Mouse (Mus musculus) forebrain, postnatal 0 days (tissue): ENCODE measurements around the gene Acap1. TPM values are rescaled to one million over a fixed set of nuclear protein-coding genes. Genes with fewer than 3 reads are reported as not detected.

Experiments used
- ATAC-seq: fragments of 200-750 bp; cut with Nextera tagmentation; 2 replicates; pipeline ENCODE4 v1.8.0; 2017; ENCODE audit warnings: mild to moderate bottlenecking, moderate library complexity
- DNase-seq: peaks from one replicate; pipeline ENCODE4 v3.0.0-alpha.2; 2015
- H3K27ac ChIP-seq: fragments of 300-500 bp; sonication (generic); 2 replicates; pipeline ENCODE4 v1.5.1; 2014; ENCODE audit warnings: low read depth, mild to moderate bottlenecking, antibody characterized with exemption, low read length, moderate library complexity, mixed read lengths
- H3K27me3 ChIP-seq: fragments of 300-500 bp; sonication (generic); 2 replicates; pipeline ENCODE4 v1.6.1; 2014; ENCODE audit warnings: mild to moderate bottlenecking, low read length, mixed read lengths; ENCODE audit not compliant: insufficient read depth
- H3K36me3 ChIP-seq: fragments of 300-500 bp; sonication (generic); 2 replicates; pipeline ENCODE4 v1.6.1; 2014; ENCODE audit warnings: mild to moderate bottlenecking, moderate library complexity; ENCODE audit not compliant: insufficient read depth
- H3K4me1 ChIP-seq: fragments of 300-500 bp; sonication (generic); 2 replicates; pipeline ENCODE4 v1.6.1; 2014; ENCODE audit warnings: antibody characterized with exemption; ENCODE audit not compliant: insufficient read depth
- H3K4me2 ChIP-seq: fragments of 300-500 bp; sonication (generic); 2 replicates; pipeline ENCODE4 v1.6.1; 2014; ENCODE audit warnings: low read depth, mild to moderate bottlenecking, moderate library complexity
- H3K4me3 ChIP-seq: fragments of 300-500 bp; sonication (generic); 2 replicates; pipeline ENCODE4 v1.5.1; 2014; ENCODE audit warnings: low read depth, low read length, mixed read lengths
- H3K9ac ChIP-seq: fragments of 300-500 bp; sonication (generic); 2 replicates; pipeline ENCODE4 v1.6.1; 2014; ENCODE audit warnings: mild to moderate bottlenecking
- H3K9me3 ChIP-seq: fragments of 300-500 bp; sonication (generic); 2 replicates; pipeline ENCODE4 v1.6.1; 2016; ENCODE audit warnings: low read length
- CTCF ChIP-seq: sonication (generic); IDR thresholded peaks from 2 replicates; pipeline ENCODE4 v1.5.1; 2016; ENCODE audit warnings: antibody characterized with exemption, control low read depth, low read depth
- WGBS: fragments of 180-500 bp; shearing (Covaris S2); extraction: QIAGEN DNeasy Blood & Tissue Kit; methylation state at CpG from one replicate; pipeline ENCODE4 v1.1.7; 2014; 5-methylcytosine and 5-hydroxymethylcytosine counted together
- polyA plus RNA-seq: library from polyadenylated mRNA; unstranded; fragments of >200 nt; fragmentation: Nextera tagmentation; extraction: Ambion mirVana; gene quantifications from 2 replicates; pipeline ENCODE4 v1.2.1, GENCODE M21; 2015
- total RNA-seq: library from RNA; depleted of rRNA; stranded (reverse); fragments of >200 nt; gene quantifications from 2 replicates; pipeline ENCODE4 v1.2.3, GENCODE M21; 2014

Acap1 gene
- total and polyA plus RNA-seq, 2 experiments from 2014 or later = 0.48 to 0.90 TPM

DNA sequence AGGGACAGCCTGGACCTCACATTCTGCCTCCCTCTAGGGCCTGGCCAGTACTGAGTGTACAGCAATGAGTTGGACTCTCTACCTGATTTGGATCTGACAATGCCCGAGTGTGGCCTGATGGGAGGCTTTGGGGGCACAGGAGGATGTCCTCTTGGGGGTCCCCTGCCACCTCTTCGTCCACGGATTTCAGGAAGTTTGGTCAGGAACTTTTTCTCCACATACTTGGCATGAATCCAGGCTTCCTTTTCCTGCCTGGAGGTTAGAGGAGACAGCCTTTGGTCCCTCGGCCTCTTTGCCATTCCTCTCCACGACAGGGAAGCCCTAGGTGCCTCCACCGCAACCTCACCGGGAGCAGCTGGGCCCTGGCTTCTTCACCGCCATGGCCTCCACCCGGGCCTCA lies 11.1 kb downstream of the Acap1 start:
- DNase-seq = no peak
- Histone ChIP-seq H3K4me3 (no peak overlapping the region), H3K4me1 (peaks cover 9% of the 10 kb centered on the region; the same call in 1 of the 2 replicates), H3K9ac (no peak overlapping the region), H3K9me3 (no peaks in the 10 kb centered on the region), H3K27ac (no peak overlapping the region), H3K4me2 (no peak overlapping the region), H3K36me3 (no peaks in the 10 kb centered on the region), H3K27me3 (no peaks in the 10 kb centered on the region; the same call in 1 of the 2 replicates)
- 83% methylated on average over 9 of the region's 9 CpGs for WGBS
- TF ChIP-seq CTCF = no peak
- no peak for ATAC-seq

DNA sequence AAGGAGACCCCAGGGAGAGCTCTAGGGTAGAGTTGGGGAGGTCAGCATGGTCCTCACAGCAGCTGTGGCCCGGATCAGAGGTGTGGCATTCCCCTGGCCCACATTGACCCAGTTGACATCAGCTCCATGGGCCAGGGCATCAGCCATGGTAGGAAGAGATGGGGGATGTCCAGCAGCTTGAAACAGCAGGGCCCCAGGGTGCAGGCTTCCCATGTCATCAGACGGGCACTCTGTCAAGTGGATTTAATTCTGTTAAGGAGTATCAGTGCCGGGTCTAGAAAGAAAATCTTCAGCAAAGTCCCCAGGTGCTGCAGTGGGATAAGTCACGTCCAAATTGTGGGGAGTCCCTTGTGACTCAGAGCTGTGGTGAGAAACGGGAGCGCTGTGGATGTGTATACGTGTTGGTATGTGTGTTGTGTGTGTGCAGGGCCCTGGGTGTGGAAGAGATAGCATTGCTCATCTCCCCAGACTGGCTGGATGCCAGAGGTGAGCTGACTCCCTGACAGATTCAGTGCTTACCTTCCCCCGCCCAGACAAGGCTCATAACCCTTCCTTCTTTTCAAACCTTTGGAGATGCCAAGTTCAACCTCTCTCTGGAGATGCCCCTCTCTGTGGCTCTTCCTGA lies 11.7 kb downstream of the Acap1 start:
- ATAC-seq = no peak
- TF ChIP-seq CTCF = no peak
- no peak for DNase-seq

DNA sequence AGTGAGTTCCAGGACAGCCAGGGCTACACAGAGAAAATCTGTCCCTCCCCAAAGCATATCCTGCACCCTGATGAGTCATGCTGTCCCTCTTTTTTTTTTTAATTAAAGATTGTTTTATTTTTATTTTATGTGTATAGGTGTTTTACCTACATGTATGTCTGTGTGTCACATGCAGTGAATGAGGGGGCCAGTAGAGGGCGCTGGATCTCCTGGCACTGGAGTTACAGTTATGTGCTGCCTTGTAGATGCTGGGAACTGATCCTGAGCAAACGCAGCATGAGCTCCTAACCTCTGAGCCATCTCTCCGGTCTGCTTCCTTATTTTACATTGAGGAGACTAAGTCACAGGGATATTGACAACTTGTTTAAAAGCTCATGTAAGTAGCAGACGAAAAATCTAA lies 12.3 kb downstream of the Acap1 start:
- Histone ChIP-seq H3K27ac (no peak overlapping the region), H3K9ac (no peak overlapping the region), H3K4me1 (peaks cover 9% of the 10 kb centered on the region; the same call in 1 of the 2 replicates), H3K4me2 (no peak overlapping the region), H3K4me3 (no peak overlapping the region), H3K9me3 (no peaks in the 10 kb centered on the region), H3K27me3 (no peaks in the 10 kb centered on the region; the same call in 1 of the 2 replicates), H3K36me3 (no peaks in the 10 kb centered on the region)
- WGBS = 68% methylated on average over 4 of the region's 4 CpGs
- ATAC-seq (no peak), DNase-seq (no peak)
- peak; percentile 47 for TF ChIP-seq CTCF

More for the DNA sequence above, 11.7 kb downstream of the Acap1 start:
- no peaks in the 10 kb centered on the region for H3K9me3 ChIP-seq
- H3K9ac ChIP-seq = no peak overlapping the region
- 88% methylated on average over 8 of the region's 8 CpGs for WGBS
- no peak overlapping the region for H3K4me3 ChIP-seq
- peaks cover 9% of the 10 kb centered on the region; the same call in 1 of the 2 replicates for H3K4me1 ChIP-seq
- H3K27me3 ChIP-seq = no peaks in the 10 kb centered on the region; the same call in 1 of the 2 replicates
- no peak overlapping the region for H3K4me2 ChIP-seq
- no peaks in the 10 kb centered on the region for H3K36me3 ChIP-seq
- no peak overlapping the region for H3K27ac ChIP-seq

DNA sequence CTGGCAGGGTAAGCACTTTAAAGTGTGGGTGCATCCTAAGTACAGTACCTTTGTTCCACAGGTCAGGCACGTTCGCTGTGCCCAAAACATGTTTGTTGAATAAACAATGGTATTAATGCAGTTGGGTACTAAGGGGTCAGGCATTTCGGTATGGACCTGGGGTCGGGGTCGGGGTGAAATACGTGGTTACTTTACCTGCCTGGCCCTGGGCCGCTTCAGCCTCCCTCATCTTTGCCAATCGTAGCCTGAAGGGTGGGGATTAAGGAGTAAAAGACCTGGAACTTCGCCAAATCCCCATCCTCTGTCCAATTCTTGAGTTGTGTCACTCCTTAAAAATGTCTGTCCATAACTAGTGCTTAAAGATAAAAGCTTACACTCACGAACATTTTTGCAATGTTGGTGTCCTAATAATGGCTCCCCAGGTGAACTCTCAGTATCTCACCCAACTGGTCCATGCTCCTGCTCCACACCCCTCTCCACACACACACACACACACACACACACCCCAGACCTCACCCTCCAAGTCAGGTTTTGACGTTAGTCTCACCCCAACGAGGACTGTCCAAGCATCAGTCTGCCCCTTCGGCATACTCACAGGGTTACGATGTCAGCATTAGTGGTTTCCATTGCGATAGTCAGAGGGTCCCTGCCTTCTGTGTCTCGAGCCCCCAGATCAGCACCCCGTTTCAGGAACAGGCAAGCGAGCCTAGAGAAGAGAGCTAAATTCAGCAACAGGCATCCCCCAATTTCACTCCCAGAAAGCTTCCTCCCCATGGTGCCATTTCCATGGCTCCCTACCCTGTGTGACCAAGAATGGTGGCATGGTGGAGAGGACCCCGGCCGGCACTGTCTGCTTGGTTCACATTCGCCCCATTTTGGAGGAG lies 13.3 kb downstream of the Acap1 start:
- H3K4me3 ChIP-seq = peak overlapping the region; percentile 37; the same call in 1 of the 2 replicates
- H3K27ac ChIP-seq = no peak overlapping the region
- no peaks in the 10 kb centered on the region for H3K9me3 ChIP-seq
- WGBS = 60% methylated on average over 21 of the region's 21 CpGs
- no peak for DNase-seq
- H3K4me2 ChIP-seq = peak overlapping the region; percentile 65
- no peak for TF ChIP-seq CTCF
- H3K9ac ChIP-seq = no peak overlapping the region
- no peaks in the 10 kb centered on the region; the same call in 1 of the 2 replicates for H3K27me3 ChIP-seq
- no peak for ATAC-seq
- H3K36me3 ChIP-seq = no peaks in the 10 kb centered on the region
- H3K4me1 ChIP-seq = peaks cover 9% of the 10 kb centered on the region; the same call in 1 of the 2 replicates

DNA sequence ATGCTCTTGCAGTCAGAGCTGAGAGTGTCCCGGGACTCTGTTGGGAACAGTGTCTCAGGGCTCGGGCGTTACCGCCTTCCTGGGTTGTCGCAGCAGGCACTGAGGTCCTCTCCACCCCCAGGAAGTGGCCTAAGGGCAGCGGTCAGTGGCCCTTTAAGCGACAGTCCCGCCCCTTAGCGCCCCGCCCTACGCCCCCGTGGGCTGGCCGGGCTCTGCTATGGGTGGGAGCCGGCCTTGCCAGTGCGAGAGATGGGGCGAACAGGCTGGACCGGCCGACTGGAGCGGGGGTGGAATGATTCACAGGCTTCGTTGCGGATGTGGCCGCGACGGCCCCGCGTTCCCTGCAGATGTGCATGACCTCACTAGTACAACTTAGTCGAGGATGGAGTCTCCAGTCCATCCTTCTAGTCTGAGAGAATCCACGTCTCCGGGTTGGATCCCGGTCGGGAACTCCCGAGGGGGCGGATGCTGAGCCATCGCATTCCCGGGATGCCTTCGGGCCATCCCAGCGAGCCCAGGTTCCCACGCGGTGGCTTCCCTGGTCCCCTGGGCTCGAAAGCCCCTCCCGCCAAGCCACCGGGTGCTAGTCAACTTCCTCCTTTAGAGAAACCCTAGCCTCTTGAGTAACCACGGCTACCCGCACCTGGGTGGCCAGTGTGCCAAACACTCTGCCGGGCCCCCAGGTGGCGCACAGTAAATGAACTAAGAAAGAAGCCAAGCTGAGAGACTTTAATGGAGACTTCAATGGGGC lies 14.3 kb downstream of the Acap1 start, which contains the start of gene Kctd11:
TSS of gene Kctd11 (minus strand) at position 554 of the 751 bp plus-strand sequence.
- Histone ChIP-seq H3K27me3 (no peaks in the 10 kb centered on the region; the same call in 1 of the 2 replicates), H3K9me3 (no peaks in the 10 kb centered on the region), H3K27ac (peak within 1 kb of the TSS; percentile 40; the same call in 1 of the 2 replicates), H3K36me3 (no peaks in the 10 kb centered on the region), H3K4me1 (peaks cover 9% of the 10 kb centered on the region; the same call in 1 of the 2 replicates), H3K4me3 (peak within 1 kb of the TSS; percentile 37), H3K4me2 (peak within 1 kb of the TSS; percentile 65), H3K9ac (peak within 1 kb of the TSS; percentile 40)
- DNase-seq (peak; percentile 60), ATAC-seq (peak; percentile 74)
- TF ChIP-seq CTCF = peak; percentile 27
- 3% methylated on average over 46 of the region's 46 CpGs for WGBS

DNA sequence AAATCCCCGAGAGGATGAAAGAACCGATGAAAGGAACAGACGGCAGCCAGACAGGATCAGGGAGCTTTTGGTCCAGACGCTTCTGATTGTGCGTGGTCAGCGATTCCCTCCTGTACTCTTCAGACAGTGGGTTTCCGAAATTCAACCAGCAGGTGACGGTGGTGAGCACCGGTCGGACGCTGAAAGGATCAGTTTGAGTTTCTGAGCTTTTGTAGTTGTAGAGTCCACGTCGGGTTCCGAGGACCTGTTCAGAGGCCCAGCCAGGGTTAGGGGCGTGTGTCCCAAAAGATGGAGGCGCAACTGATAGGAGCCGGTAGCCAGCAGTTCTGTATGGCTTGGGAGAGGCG lies 14.9 kb downstream of the Acap1 start:
- Histone ChIP-seq H3K9ac (peak overlapping the region; percentile 40; the same call in 1 of the 2 replicates), H3K4me1 (peaks cover 9% of the 10 kb centered on the region; the same call in 1 of the 2 replicates), H3K9me3 (no peaks in the 10 kb centered on the region), H3K36me3 (no peaks in the 10 kb centered on the region), H3K4me2 (peak overlapping the region; percentile 65), H3K27me3 (no peaks in the 10 kb centered on the region; the same call in 1 of the 2 replicates), H3K27ac (peak overlapping the region; percentile 40; the same call in 1 of the 2 replicates), H3K4me3 (peak overlapping the region; percentile 37)
- ATAC-seq = peak; percentile 57
- WGBS = 2% methylated on average over 18 of the region's 18 CpGs
- peak; percentile 82 for TF ChIP-seq CTCF
- DNase-seq = peak; percentile 65
